Mouse (Mus musculus) G1E (cell line): ENCODE data around the gene Col26a1. TPM values are rescaled to one million over a fixed set of nuclear protein-coding genes. Genes with fewer than 3 reads are reported as not detected.

Source experiments
- ATAC-seq: 2 replicates; pipeline ENCODE4 v1.8.0; 2016; ENCODE audit warnings: mild to moderate bottlenecking; ENCODE audit not compliant: insufficient number of reproducible peaks, poor library complexity, low FRiP score, severe bottlenecking; ENCODE audit errors: extremely low read depth
- DNase-seq: peaks from one replicate; pipeline ENCODE4 v3.0.0; 2012; ENCODE audit warnings: low spot score
- H3K27me3 ChIP-seq: 2 replicates; pipeline ENCODE4 v1.6.1; 2012; ENCODE audit warnings: mild to moderate bottlenecking, low read length, inconsistent platforms; ENCODE audit not compliant: insufficient read depth
- H3K36me3 ChIP-seq: replicated peaks from 2 replicates; pipeline ENCODE3; 2012; ENCODE audit warnings: mild to moderate bottlenecking, inconsistent platforms
- H3K4me1 ChIP-seq: 2 replicates; pipeline ENCODE4 v1.6.1; 2012; ENCODE audit warnings: low read depth, low read length, inconsistent platforms, mixed read lengths; ENCODE audit not compliant: insufficient read depth
- H3K4me3 ChIP-seq: 2 replicates; pipeline ENCODE4 v1.5.1; 2012; ENCODE audit warnings: low read depth, mild to moderate bottlenecking, inconsistent platforms, low read length, moderate library complexity, mixed read lengths
- H3K9me3 ChIP-seq: replicated peaks from 2 replicates; pipeline ENCODE4 v1.6.1; 2012; ENCODE audit warnings: inconsistent platforms
- CTCF ChIP-seq: IDR thresholded peaks from 2 replicates; pipeline ENCODE4 v1.5.1; 2012; ENCODE audit warnings: low read depth, low read length, inconsistent platforms, mixed read lengths
- GATA1 ChIP-seq: IDR thresholded peaks from 2 replicates; pipeline ENCODE4 v1.6.1; 2012; ENCODE audit warnings: borderline replicate concordance, low read length, inconsistent platforms, mixed read lengths
- GATA2 ChIP-seq: IDR thresholded peaks from 2 replicates; pipeline ENCODE4 v1.6.1; 2012; ENCODE audit warnings: low read depth, low read length, inconsistent platforms, borderline replicate concordance
- POLR2AphosphoS5 ChIP-seq: IDR thresholded peaks from 2 replicates; pipeline ENCODE4 v1.6.1; 2012; ENCODE audit warnings: low read depth, low read length, inconsistent platforms; ENCODE audit not compliant: insufficient replicate concordance
- TAL1 ChIP-seq: conservative IDR thresholded peaks from 2 replicates; pipeline ENCODE4 v1.6.1; 2012; ENCODE audit warnings: low read depth, low read length, inconsistent platforms, mixed read lengths
- polyA plus RNA-seq: library from polyadenylated mRNA; stranded (reverse); fragments of >175 nt; gene quantifications from 2 replicates; pipeline ENCODE4 v1.2.3, GENCODE M21; 2012
- total RNA-seq, 2 experiments: library from RNA; stranded (forward) in 1 of 2; stranded (reverse) in 1 of 2; fragments of 200-1000 nt in 1 of 2; fragments of >200 nt in 1 of 2; fragmentation: Nextera tagmentation in 1 of 2; gene quantifications; 2 replicates each; pipeline ENCODE4 v1.2.3; 2014 to 2017

The Col26a1 gene
- total and polyA plus RNA-seq, 3 experiments = 0.38 TPM; not detected in 2

DNA sequence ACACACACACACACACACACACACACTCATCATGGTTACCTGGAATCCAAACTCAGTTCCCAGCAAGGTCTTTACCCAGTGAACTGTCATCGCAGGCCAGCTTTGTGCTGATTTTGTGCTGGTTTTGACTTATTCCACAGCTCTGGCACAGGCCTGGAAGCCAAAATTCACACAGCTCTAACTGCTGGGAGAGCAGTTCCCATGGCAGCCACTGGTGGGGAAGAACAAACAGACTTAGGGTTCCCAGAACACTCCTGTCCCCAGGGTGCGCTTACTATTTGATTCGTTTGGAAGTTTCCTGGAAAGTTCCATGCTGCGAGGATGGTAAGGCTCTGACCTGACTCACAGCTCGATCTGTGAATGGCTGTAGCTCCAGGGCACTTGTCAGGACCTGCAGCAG lies 161.4 kb downstream of the Col26a1 start:
- no peak overlapping the region for H3K4me3 ChIP-seq
- ATAC-seq = no peak
- H3K27me3 ChIP-seq = no peaks in the 10 kb centered on the region

DNA sequence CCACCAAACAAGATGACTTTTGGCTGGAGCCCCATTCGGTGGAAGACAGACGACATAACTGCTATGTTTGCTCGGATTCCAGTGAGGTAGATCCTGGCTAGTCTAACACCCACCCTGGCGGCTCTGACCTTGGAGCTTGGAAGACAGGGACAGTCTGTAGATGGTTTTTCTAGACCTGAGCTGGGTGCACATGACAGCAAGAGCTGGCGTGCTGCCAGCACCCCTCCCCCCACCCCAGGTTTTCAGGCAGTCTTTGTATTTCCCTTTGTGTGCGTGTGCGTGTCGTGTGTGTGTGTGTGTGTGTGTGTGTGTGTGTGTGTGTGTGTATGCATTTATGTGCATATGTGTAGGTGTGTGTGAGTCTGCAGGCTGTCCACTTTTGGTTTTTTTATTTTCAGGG lies 164.4 kb downstream of the Col26a1 start:
- ATAC-seq = no peak
- H3K36me3 ChIP-seq = no peaks in the 10 kb centered on the region
- H3K4me3 ChIP-seq = no peak overlapping the region
- TF ChIP-seq CTCF = no peak
- no peak for TF ChIP-seq GATA2
- no peak for TF ChIP-seq POLR2AphosphoS5
- no peak for TF ChIP-seq TAL1
- TF ChIP-seq GATA1 = no peak
- H3K4me1 ChIP-seq = no peaks in the 10 kb centered on the region
- H3K9me3 ChIP-seq = peaks cover 23% of the 10 kb centered on the region
- no peaks in the 10 kb centered on the region for H3K27me3 ChIP-seq
- DNase-seq = no peak

More for the DNA sequence above, 161.4 kb downstream of the Col26a1 start:
- Histone ChIP-seq H3K9me3 (peaks cover 12% of the 10 kb centered on the region), H3K36me3 (no peaks in the 10 kb centered on the region), H3K4me1 (no peaks in the 10 kb centered on the region)
- TF ChIP-seq TAL1 (no peak), POLR2AphosphoS5 (no peak), GATA1 (no peak), GATA2 (no peak), CTCF (no peak)
- DNase-seq = no peak

DNA sequence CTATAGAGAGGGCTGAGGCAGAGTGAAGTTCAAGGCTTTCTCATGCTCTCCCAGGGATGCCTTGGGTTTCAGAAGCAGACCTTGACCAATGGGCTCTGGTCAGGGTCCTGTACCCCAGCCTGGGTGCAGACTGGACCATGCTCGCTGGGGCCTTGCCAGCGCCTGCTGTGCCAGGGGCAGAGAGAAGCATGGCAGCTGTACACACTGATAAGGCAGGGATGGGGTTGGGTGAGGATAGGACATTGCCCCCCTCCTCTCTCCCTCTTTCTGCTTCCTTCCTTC lies 165.5 kb downstream of the Col26a1 start:
- no peaks in the 10 kb centered on the region for H3K4me1 ChIP-seq
- ATAC-seq (no peak), DNase-seq (no peak)
- TF ChIP-seq CTCF (no peak), POLR2AphosphoS5 (no peak)
- no peak overlapping the region for H3K4me3 ChIP-seq
- peaks cover 23% of the 10 kb centered on the region for H3K9me3 ChIP-seq
- no peaks in the 10 kb centered on the region for H3K36me3 ChIP-seq
- no peaks in the 10 kb centered on the region for H3K27me3 ChIP-seq

DNA sequence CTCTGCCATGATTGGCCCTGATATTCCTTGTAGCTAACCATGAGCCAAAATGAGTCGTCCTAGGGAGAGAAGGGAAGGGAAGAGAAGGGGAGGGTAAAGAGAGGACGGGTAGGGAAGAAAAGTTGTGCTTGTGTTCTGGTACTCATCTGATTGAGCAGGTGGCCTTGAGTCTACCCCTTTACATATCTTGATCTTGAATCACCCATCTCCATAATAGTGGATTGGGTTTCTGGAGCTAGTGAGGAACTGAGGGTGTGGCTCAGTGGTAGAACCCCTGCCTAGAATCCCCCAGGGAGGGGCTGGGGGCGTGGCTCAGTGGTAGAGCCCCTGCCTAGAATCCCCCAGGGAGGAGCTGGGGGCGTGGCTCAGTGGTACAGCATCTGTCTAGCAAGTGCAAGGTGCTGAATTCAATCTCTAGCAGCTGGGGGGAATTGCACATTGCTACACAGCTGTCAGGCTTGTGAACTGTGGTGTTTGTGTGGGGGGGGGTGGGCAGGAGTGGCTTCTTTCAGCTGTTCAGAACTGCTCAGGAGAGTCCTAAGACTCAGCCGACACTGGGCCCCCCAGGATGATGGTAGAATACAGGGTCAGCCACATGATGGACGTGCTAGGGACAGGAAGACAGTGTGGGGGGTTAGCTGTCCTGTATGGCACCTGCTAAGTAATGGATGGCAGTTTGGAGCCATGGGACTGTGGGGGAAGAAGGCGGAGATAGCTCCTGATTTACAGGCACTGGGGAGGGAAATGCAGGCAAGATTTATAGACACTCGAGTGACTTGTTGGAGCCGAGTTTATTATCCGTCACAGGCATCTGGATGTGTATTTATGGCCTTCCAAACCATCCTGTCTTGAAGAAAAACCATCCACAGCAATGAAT lies 166.1 kb downstream of the Col26a1 start:
- Histone ChIP-seq H3K4me1 (no peaks in the 10 kb centered on the region), H3K4me3 (no peak overlapping the region), H3K27me3 (no peaks in the 10 kb centered on the region), H3K36me3 (no peaks in the 10 kb centered on the region), H3K9me3 (peaks cover 20% of the 10 kb centered on the region)
- DNase-seq (no peak), ATAC-seq (no peak)
- no peak for TF ChIP-seq GATA1
- TF ChIP-seq CTCF = no peak
- TF ChIP-seq TAL1 = no peak
- no peak for TF ChIP-seq GATA2
- TF ChIP-seq POLR2AphosphoS5 = no peak

DNA sequence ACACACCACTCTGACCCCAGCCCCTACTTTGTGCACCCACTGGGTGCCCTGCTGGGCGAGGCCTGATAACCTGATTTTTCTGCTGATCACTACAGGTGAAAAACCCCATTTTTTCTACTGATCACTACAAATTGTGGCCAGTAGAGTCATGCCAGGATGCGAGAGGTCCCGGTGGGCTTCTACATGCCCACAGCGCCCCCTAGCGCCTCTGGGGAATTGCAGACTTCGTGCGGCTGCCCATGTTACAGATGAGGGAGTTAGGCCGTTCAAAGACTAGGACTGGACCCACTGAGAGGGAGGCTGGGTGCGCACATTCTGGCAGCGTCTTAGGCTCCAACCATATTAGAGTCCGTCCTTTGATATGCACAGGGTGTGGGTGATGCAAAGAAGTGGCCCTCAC lies 168.1 kb downstream of the Col26a1 start:
- H3K27me3 ChIP-seq = no peaks in the 10 kb centered on the region
- ATAC-seq = no peak
- H3K36me3 ChIP-seq = no peaks in the 10 kb centered on the region
- peaks cover 14% of the 10 kb centered on the region for H3K9me3 ChIP-seq
- no peak for DNase-seq
- H3K4me3 ChIP-seq = no peak overlapping the region
- H3K4me1 ChIP-seq = no peaks in the 10 kb centered on the region
- no peak for TF ChIP-seq GATA2
- TF ChIP-seq POLR2AphosphoS5 = no peak
- no peak for TF ChIP-seq CTCF
- TF ChIP-seq GATA1 = no peak
- no peak for TF ChIP-seq TAL1

DNA sequence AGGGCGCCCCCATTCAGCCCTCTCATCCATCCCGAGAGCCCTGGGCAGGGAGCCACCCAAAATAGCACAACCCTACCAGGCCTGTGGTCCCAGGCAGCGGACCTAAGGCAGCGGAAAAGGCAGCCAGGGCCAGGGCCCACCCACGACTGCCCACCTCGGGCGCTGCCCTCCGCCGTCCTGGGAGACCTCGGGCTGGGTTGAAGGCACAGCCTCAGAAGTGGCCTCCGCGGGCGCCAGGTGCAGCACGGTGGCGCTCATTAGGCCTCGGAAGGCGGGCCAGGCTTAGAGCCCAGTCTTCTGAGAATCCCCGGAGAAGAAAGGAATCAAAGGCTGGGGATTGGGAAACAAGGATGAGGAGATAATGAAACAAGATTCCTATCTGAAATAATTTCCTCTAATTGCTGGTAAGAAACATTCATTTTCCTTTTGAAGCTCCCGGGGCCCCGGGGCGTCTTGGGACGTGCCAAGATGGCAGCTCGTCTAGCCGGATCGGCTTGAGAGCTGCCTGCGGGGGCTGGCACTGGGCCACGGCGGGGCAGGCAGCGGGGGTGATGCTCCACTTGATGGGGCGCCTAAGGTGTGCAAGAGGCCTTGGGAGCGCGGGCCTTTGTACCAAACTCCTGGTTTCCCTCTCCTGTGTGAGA lies 168.7 kb downstream of the Col26a1 start:
- Histone ChIP-seq H3K27me3 (no peaks in the 10 kb centered on the region), H3K9me3 (peaks cover 14% of the 10 kb centered on the region), H3K4me3 (no peak overlapping the region), H3K36me3 (no peaks in the 10 kb centered on the region), H3K4me1 (no peaks in the 10 kb centered on the region)
- ATAC-seq (no peak), DNase-seq (no peak)
- TF ChIP-seq GATA1 (no peak), GATA2 (no peak), TAL1 (no peak), CTCF (no peak), POLR2AphosphoS5 (no peak)

DNA sequence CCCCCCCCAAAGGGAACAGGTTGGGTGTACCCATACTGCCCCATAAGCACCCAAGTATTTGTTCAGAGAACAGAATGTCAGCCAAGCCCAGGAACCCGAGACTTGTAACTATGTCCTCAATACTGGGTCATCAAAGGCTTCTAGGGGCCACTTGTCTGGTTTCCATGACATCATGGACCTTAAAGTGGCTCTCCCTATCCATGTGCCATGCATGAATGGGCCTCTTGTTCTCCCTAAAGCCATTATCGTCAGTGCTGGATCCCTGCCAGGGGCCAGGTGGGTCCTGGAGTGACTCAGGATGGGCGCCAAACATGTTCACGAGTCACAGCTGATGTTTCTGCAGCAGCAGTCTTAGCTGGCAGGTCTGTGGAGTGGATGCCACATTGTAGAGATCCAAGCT lies 172.3 kb downstream of the Col26a1 start:
- Histone ChIP-seq H3K27me3 (no peaks in the 10 kb centered on the region), H3K36me3 (no peaks in the 10 kb centered on the region), H3K9me3 (peaks cover 18% of the 10 kb centered on the region), H3K4me1 (no peaks in the 10 kb centered on the region), H3K4me3 (no peak overlapping the region)
- ATAC-seq (no peak), DNase-seq (no peak)
- TF ChIP-seq POLR2AphosphoS5 (no peak), CTCF (no peak), TAL1 (no peak), GATA2 (no peak), GATA1 (no peak)
